In genomic region chr2:93453046-93453445, GRCm38 (mm10) we compare ENCODE assay signal across 20 mouse cellular contexts. TPM values are rescaled to one million over a fixed set of nuclear protein-coding genes. Genes with fewer than 3 reads are reported as not detected.
DNase-seq lines count a peak whose midpoint lies in the region; ATAC-seq and TF ChIP-seq lines count a peak whose summit lies in the region.
"Had no signal": no experiment of that assay in that cellular context is flagged by ENCODE, and none has a peak within 500 bp of the region (broad histone marks: within the 10 kb centered on the region; RNA-seq: fewer than 3 reads in every experiment).

No protein-coding gene starts in this region.

- 0 out of 2 replicates have a peak overlapping the region, but pooled peaks have one; percentile 10 for H3K4me2 ChIP-seq in liver, embryonic 12.5 days
- no peak overlapping the region for H3K4me2 ChIP-seq in intestine, embryonic 16.5 days (ENCODE audit: low read depth, low read length)
- H3K4me2 ChIP-seq in liver, postnatal 0 days (ENCODE audit: low read depth, low read length): peak overlapping the region; percentile 24; the same call in 1 of the 2 replicates
- H3K4me2 ChIP-seq: embryonic facial prominence, embryonic 15.5 days; heart, embryonic 15.5 days; lung, embryonic 15.5 days; midbrain, embryonic 15.5 days; stomach, embryonic 15.5 days had no signal

- peaks cover 100% of the 10 kb centered on the region for H3K4me1 ChIP-seq in erythroblast, embryonic 14.5 days (ENCODE audit: control insufficient read depth)
- H3K4me1 ChIP-seq in liver, embryonic 12.5 days: peaks cover 99% of the 10 kb centered on the region
- peaks cover 71% of the 10 kb centered on the region for H3K4me1 ChIP-seq in intestine, embryonic 16.5 days (ENCODE audit: control insufficient read depth, insufficient read depth, low read length)
- H3K4me1 ChIP-seq in liver, postnatal 0 days (ENCODE audit: insufficient read depth): peaks cover 91% of the 10 kb centered on the region

- H3K4me3 ChIP-seq in erythroblast, embryonic 14.5 days (replicated peaks): peak overlapping the region; percentile 21
- H3K4me3 ChIP-seq in liver, embryonic 12.5 days: no peak overlapping the region
- H3K4me3 ChIP-seq in intestine, embryonic 16.5 days (ENCODE audit: low read length): peak overlapping the region; percentile 21
- no peak overlapping the region for H3K4me3 ChIP-seq in liver, postnatal 0 days (ENCODE audit: low read depth, low read length)
- H3K4me3 ChIP-seq: embryonic facial prominence, embryonic 15.5 days; heart, embryonic 15.5 days; hindbrain, embryonic 10.5 days; lung, embryonic 15.5 days; megakaryocyte, embryonic 14.5 days; midbrain, embryonic 15.5 days; stomach, embryonic 15.5 days had no signal

- peaks cover 100% of the 10 kb centered on the region for H3K36me3 ChIP-seq in erythroblast, embryonic 14.5 days (ENCODE audit: control insufficient read depth)
- no peaks in the 10 kb centered on the region; the same call in 1 of the 2 replicates for H3K36me3 ChIP-seq in liver, embryonic 12.5 days
- H3K36me3 ChIP-seq in intestine, embryonic 16.5 days (ENCODE audit: control insufficient read depth, insufficient read depth, low read length): no peaks in the 10 kb centered on the region
- H3K36me3 ChIP-seq in liver, postnatal 0 days (replicated peaks; ENCODE audit: insufficient read depth, low read length): peaks cover 8% of the 10 kb centered on the region; the same call in 1 of the 2 replicates
- H3K36me3 ChIP-seq: embryonic facial prominence, embryonic 15.5 days; heart, embryonic 15.5 days; hindbrain, embryonic 10.5 days; lung, embryonic 15.5 days; midbrain, embryonic 15.5 days; stomach, embryonic 15.5 days had no signal

- no peaks in the 10 kb centered on the region for H3K27me3 ChIP-seq in erythroblast, embryonic 14.5 days (ENCODE audit: control insufficient read depth)
- no peaks in the 10 kb centered on the region for H3K27me3 ChIP-seq in liver, embryonic 12.5 days (replicated peaks)
- no peaks in the 10 kb centered on the region for H3K27me3 ChIP-seq in intestine, embryonic 16.5 days (replicated peaks; ENCODE audit: control insufficient read depth, insufficient read depth, low read length)
- no peaks in the 10 kb centered on the region for H3K27me3 ChIP-seq in liver, postnatal 0 days (ENCODE audit: insufficient read depth, low read length)
- H3K27me3 ChIP-seq: embryonic facial prominence, embryonic 15.5 days; heart, embryonic 15.5 days; lung, embryonic 15.5 days; midbrain, embryonic 15.5 days; stomach, embryonic 15.5 days had no signal

- 0 out of 2 replicates have a peak overlapping the region, but pooled peaks have one; percentile 33 for H3K9ac ChIP-seq in liver, embryonic 12.5 days
- H3K9ac ChIP-seq in intestine, embryonic 16.5 days (ENCODE audit: low read depth, low read length): peak overlapping the region; percentile 48
- H3K9ac ChIP-seq in liver, postnatal 0 days (replicated peaks): peak overlapping the region; percentile 45; the same call in 1 of the 2 replicates
- H3K9ac ChIP-seq: embryonic facial prominence, embryonic 15.5 days; heart, embryonic 15.5 days; lung, embryonic 15.5 days; midbrain, embryonic 15.5 days; stomach, embryonic 15.5 days had no signal

- 70% methylated on average over 4 of the region's 4 CpGs for WGBS in liver, embryonic 12.5 days (ENCODE audit: insufficient replicate concordance)
- 70% methylated on average over 4 of the region's 4 CpGs for WGBS in intestine, embryonic 16.5 days
- WGBS in liver, postnatal 0 days (ENCODE audit: insufficient replicate concordance): 71% methylated on average over 4 of the region's 4 CpGs

- TF ChIP-seq EP300 in liver, postnatal 0 days (IDR thresholded peaks at IDR 0.05; ENCODE audit: low read depth): no peak

- no peak for TF ChIP-seq CTCF in liver, postnatal 0 days (IDR thresholded peaks at IDR 0.05; ENCODE audit: low read depth)

- no peak for DNase-seq in liver
- DNase-seq in liver, postnatal 0 days: no peak
- DNase-seq in urinary bladder, postnatal 14 days (ENCODE audit: low spot score): no peak
- DNase-seq: adrenal gland, postnatal 36 days; cerebellum, adult 2 months; layer of hippocampus, postnatal 36 days; thymus, adult 2 months had no signal

- no peaks in the 10 kb centered on the region for H3K9me3 ChIP-seq in erythroblast, embryonic 14.5 days (ENCODE audit: control insufficient read depth, low read length)
- no peaks in the 10 kb centered on the region for H3K9me3 ChIP-seq in liver, embryonic 12.5 days (replicated peaks)
- H3K9me3 ChIP-seq in intestine, embryonic 16.5 days (ENCODE audit: control insufficient read depth, low read length): no peaks in the 10 kb centered on the region
- H3K9me3 ChIP-seq in liver, postnatal 0 days (ENCODE audit: low read length): no peaks in the 10 kb centered on the region
- H3K9me3 ChIP-seq: embryonic facial prominence, embryonic 15.5 days; heart, embryonic 15.5 days; hindbrain, embryonic 10.5 days; lung, embryonic 15.5 days; megakaryocyte, embryonic 14.5 days; midbrain, embryonic 15.5 days; stomach, embryonic 15.5 days had no signal

- peak overlapping the region; percentile 88 for H3K27ac ChIP-seq in liver, embryonic 12.5 days
- H3K27ac ChIP-seq in intestine, embryonic 16.5 days (ENCODE audit: low read length): peak overlapping the region; percentile 79
- H3K27ac ChIP-seq in liver, postnatal 0 days (ENCODE audit: low read depth): peak overlapping the region; percentile 80
- H3K27ac ChIP-seq: embryonic facial prominence, embryonic 15.5 days; heart, embryonic 15.5 days; hindbrain, embryonic 10.5 days; lung, embryonic 15.5 days; midbrain, embryonic 15.5 days; stomach, embryonic 15.5 days had no signal

- ATAC-seq in erythroblast, adult 5-6 weeks (replicated peaks; ENCODE audit: low FRiP score, poor library complexity, severe bottlenecking): no peak
- no peak for ATAC-seq in liver, embryonic 12.5 days
- ATAC-seq in intestine, embryonic 16.5 days: no peak
- ATAC-seq in liver, postnatal 0 days: no peak
- ATAC-seq in megakaryocyte, adult 5-6 weeks (ENCODE audit: poor library complexity, severe bottlenecking): no peak
- ATAC-seq: forebrain, embryonic 14.5 days; midbrain, embryonic 15.5 days had no signal

RNA-seq across cellular contexts. Expression of gene Cd82, which starts 9.9 kb away (rescaled TPM):
- polyA plus RNA-seq in erythroblast, embryonic 14.5 days (2012): 37.0 and 42.7 TPM in 2 replicates
- total RNA-seq in erythroblast, adult 5-6 weeks (2015; ENCODE audit: low replicate concordance): 99.9 and 150 TPM in 2 replicates
- 145 and 158 TPM in 2 replicates for total RNA-seq in erythroblast, adult 5-6 weeks (2017; ENCODE audit: low replicate concordance)
- polyA plus RNA-seq in liver, embryonic 12.5 days (2016; fragmentation: Nextera tagmentation; extraction: Ambion mirVana): 46.2 and 49.4 TPM in 2 replicates
- 171 and 180 TPM in 2 replicates for polyA plus RNA-seq in intestine, embryonic 16.5 days (2015; fragmentation: Nextera tagmentation; extraction: Ambion mirVana)
- 81.0 and 87.7 TPM in 2 replicates for polyA plus RNA-seq in liver, postnatal 0 days (2015; fragmentation: Nextera tagmentation; extraction: Ambion mirVana)
- total RNA-seq in megakaryocyte, adult 5-6 weeks (2015): 28.0 and 30.1 TPM in 2 replicates
- 43.1 and 45.3 TPM in 2 replicates for total RNA-seq in megakaryocyte, adult 5-6 weeks (2017)

Comparison
In these comparisons a context has a peak if more than half of its experiments do, and no peak if none do; other contexts are left out.
1. H3K4me3 ChIP-seq: peak in erythroblast, embryonic 14.5 days (single experiment) and intestine, embryonic 16.5 days (single experiment); none in liver, embryonic 12.5 days (single experiment) and liver, postnatal 0 days (single experiment).
2. Peak in every context shown above with its lines, with median percentiles within 50 percentile points of each other: H3K27ac ChIP-seq and H3K9ac ChIP-seq.